Mouse (Mus musculus): ENCODE measurements around the gene Cd151. TPM values are rescaled to one million over a fixed set of nuclear protein-coding genes. Genes with fewer than 3 reads are reported as not detected.

Cd151 gene
- polyA plus RNA-seq, 1 experiment from 2014 or later, result 57.9 TPM

- Histone ChIP-seq H3K36me3 (ENCODE audit: control insufficient read depth, insufficient read depth, low read length) (peaks cover 7% of the 10 kb centered on the region; the same call in 1 of the 2 replicates), H3K4me3 (ENCODE audit: low read depth, low read length) (no peak overlapping the region), H3K4me1 (replicated peaks; ENCODE audit: control insufficient read depth, insufficient read depth, low read length) (peaks cover 14% of the 10 kb centered on the region), H3K4me2 (replicated peaks; ENCODE audit: low read depth, low read length) (no peak overlapping the region), H3K27me3 (ENCODE audit: control insufficient read depth, insufficient read depth, low read length) (peaks cover 13% of the 10 kb centered on the region), H3K9ac (ENCODE audit: low read depth, low read length) (no peak overlapping the region), H3K9me3 (ENCODE audit: control insufficient read depth, low read length) (no peaks in the 10 kb centered on the region), H3K27ac (ENCODE audit: low read depth, low read length) (no peak overlapping the region)
- ATAC-seq (ENCODE audit: low FRiP score), result no peak
- 93% methylated on average over 1 of the region's 1 CpGs for WGBS
- no peak for DNase-seq (ENCODE audit: low spot score)
Measured at GRCm38 (mm10) chr7:141471236-141471635, 4.0 kb downstream of the Cd151 start.

GRCm38 (mm10) chr7:141472226-141472625 is 5.0 kb downstream of the Cd151 start:
- Histone ChIP-seq H3K9me3 (ENCODE audit: control insufficient read depth, low read length) (no peaks in the 10 kb centered on the region), H3K4me3 (ENCODE audit: low read depth, low read length) (no peak overlapping the region), H3K9ac (ENCODE audit: low read depth, low read length) (no peak overlapping the region), H3K36me3 (ENCODE audit: control insufficient read depth, insufficient read depth, low read length) (peaks cover 7% of the 10 kb centered on the region; the same call in 1 of the 2 replicates), H3K27ac (ENCODE audit: low read depth, low read length) (no peak overlapping the region), H3K4me2 (replicated peaks; ENCODE audit: low read depth, low read length) (no peak overlapping the region), H3K27me3 (ENCODE audit: control insufficient read depth, insufficient read depth, low read length) (peaks cover 11% of the 10 kb centered on the region), H3K4me1 (replicated peaks; ENCODE audit: control insufficient read depth, insufficient read depth, low read length) (peaks cover 14% of the 10 kb centered on the region)
- WGBS, result 80% methylated on average over 6 of the region's 6 CpGs
- no peak for ATAC-seq (ENCODE audit: low FRiP score)
- DNase-seq (ENCODE audit: low spot score), result no peak

- Histone ChIP-seq H3K4me2 (replicated peaks; ENCODE audit: low read depth, low read length) (no peak overlapping the region), H3K36me3 (ENCODE audit: control insufficient read depth, insufficient read depth, low read length) (peaks cover 7% of the 10 kb centered on the region; the same call in 1 of the 2 replicates), H3K27me3 (ENCODE audit: control insufficient read depth, insufficient read depth, low read length) (peaks cover 11% of the 10 kb centered on the region), H3K9ac (ENCODE audit: low read depth, low read length) (no peak overlapping the region), H3K4me3 (ENCODE audit: low read depth, low read length) (no peak overlapping the region), H3K27ac (ENCODE audit: low read depth, low read length) (no peak overlapping the region), H3K9me3 (ENCODE audit: control insufficient read depth, low read length) (no peaks in the 10 kb centered on the region), H3K4me1 (replicated peaks; ENCODE audit: control insufficient read depth, insufficient read depth, low read length) (peaks cover 14% of the 10 kb centered on the region)
- 90% methylated on average over 6 of the region's 6 CpGs for WGBS
- DNase-seq (ENCODE audit: low spot score), result no peak
- no peak for ATAC-seq (ENCODE audit: low FRiP score)
Measured at GRCm38 (mm10) chr7:141472763-141473162, 5.6 kb downstream of the Cd151 start.

- Histone ChIP-seq H3K9ac (ENCODE audit: low read depth, low read length) (peak overlapping the region; percentile 84), H3K36me3 (ENCODE audit: control insufficient read depth, insufficient read depth, low read length) (peaks cover 7% of the 10 kb centered on the region; the same call in 1 of the 2 replicates), H3K4me3 (ENCODE audit: low read depth, low read length) (peak overlapping the region; percentile 85), H3K9me3 (ENCODE audit: control insufficient read depth, low read length) (no peaks in the 10 kb centered on the region), H3K27me3 (ENCODE audit: control insufficient read depth, insufficient read depth, low read length) (peaks cover 11% of the 10 kb centered on the region), H3K27ac (ENCODE audit: low read depth, low read length) (no peak overlapping the region), H3K4me2 (replicated peaks; ENCODE audit: low read depth, low read length) (peak overlapping the region; percentile 89), H3K4me1 (replicated peaks; ENCODE audit: control insufficient read depth, insufficient read depth, low read length) (peaks cover 11% of the 10 kb centered on the region)
- DNase-seq (ENCODE audit: low spot score), result no peak
- ATAC-seq (ENCODE audit: low FRiP score), result no peak
- 8% methylated on average over 5 of the region's 5 CpGs for WGBS
Measured at GRCm38 (mm10) chr7:141474160-141474559, 7.0 kb downstream of the Cd151 start.

GRCm38 (mm10) chr7:141475011-141475804 is 8.0 kb downstream of the Cd151 start, which contains the start of the genes Polr2l and Tspan4:
Gene Polr2l, minus strand, starts transcription at chr7:141475132.
Gene Tspan4, plus strand, starts transcription at chr7:141475240.
- Histone ChIP-seq H3K27ac (ENCODE audit: low read depth, low read length) (peak within 1 kb of the TSS; percentile 89), H3K27me3 (ENCODE audit: control insufficient read depth, insufficient read depth, low read length) (peaks cover 11% of the 10 kb centered on the region), H3K4me1 (replicated peaks; ENCODE audit: control insufficient read depth, insufficient read depth, low read length) (peaks cover 5% of the 10 kb centered on the region; the same call in 1 of the 2 replicates), H3K36me3 (ENCODE audit: control insufficient read depth, insufficient read depth, low read length) (peaks cover 5% of the 10 kb centered on the region; the same call in 1 of the 2 replicates), H3K9me3 (ENCODE audit: control insufficient read depth, low read length) (no peaks in the 10 kb centered on the region), H3K4me2 (replicated peaks; ENCODE audit: low read depth, low read length) (peak within 1 kb of the TSS; percentile 89), H3K9ac (ENCODE audit: low read depth, low read length) (peak within 1 kb of the TSS; percentile 84), H3K4me3 (ENCODE audit: low read depth, low read length) (peak within 1 kb of the TSS; percentile 85)
- DNase-seq (ENCODE audit: low spot score) (peak; percentile 89), ATAC-seq (ENCODE audit: low FRiP score) (peak; percentile 78)
- WGBS, result 0% methylated on average over 62 of the region's 87 CpGs

- peaks cover 3% of the 10 kb centered on the region; the same call in 1 of the 2 replicates for H3K36me3 ChIP-seq (ENCODE audit: control insufficient read depth, insufficient read depth, low read length)
- ATAC-seq (ENCODE audit: low FRiP score) (no peak), DNase-seq (ENCODE audit: low spot score) (no peak)
- no peaks in the 10 kb centered on the region for H3K9me3 ChIP-seq (ENCODE audit: control insufficient read depth, low read length)
- no peak overlapping the region for H3K27ac ChIP-seq (ENCODE audit: low read depth, low read length)
- H3K27me3 ChIP-seq (ENCODE audit: control insufficient read depth, insufficient read depth, low read length), result peaks cover 11% of the 10 kb centered on the region
- 1% methylated on average over 12 of the region's 12 CpGs for WGBS
- H3K4me2 ChIP-seq (replicated peaks; ENCODE audit: low read depth, low read length), result peak overlapping the region; percentile 89
- peak overlapping the region; percentile 84 for H3K9ac ChIP-seq (ENCODE audit: low read depth, low read length)
- H3K4me1 ChIP-seq (replicated peaks; ENCODE audit: control insufficient read depth, insufficient read depth, low read length), result peaks cover 5% of the 10 kb centered on the region; the same call in 1 of the 2 replicates
- peak overlapping the region; percentile 85 for H3K4me3 ChIP-seq (ENCODE audit: low read depth, low read length)
Measured at GRCm38 (mm10) chr7:141475805-141476158, 8.6 kb downstream of the Cd151 start.

GRCm38 (mm10) chr7:141476226-141476980 is 9.2 kb downstream of the Cd151 start:
- peaks cover 11% of the 10 kb centered on the region for H3K27me3 ChIP-seq (ENCODE audit: control insufficient read depth, insufficient read depth, low read length)
- H3K9me3 ChIP-seq (ENCODE audit: control insufficient read depth, low read length), result no peaks in the 10 kb centered on the region
- no peak overlapping the region for H3K9ac ChIP-seq (ENCODE audit: low read depth, low read length)
- ATAC-seq (ENCODE audit: low FRiP score) (peak; percentile 31; the same call in 1 of the 2 replicates), DNase-seq (ENCODE audit: low spot score) (peak; percentile 49)
- 11% methylated on average over 15 of the region's 17 CpGs for WGBS
- H3K36me3 ChIP-seq (ENCODE audit: control insufficient read depth, insufficient read depth, low read length), result peaks cover 1% of the 10 kb centered on the region; the same call in 1 of the 2 replicates
- peak overlapping the region; percentile 39; the same call in 1 of the 2 replicates for H3K27ac ChIP-seq (ENCODE audit: low read depth, low read length)
- peaks cover 9% of the 10 kb centered on the region; the same call in 1 of the 2 replicates for H3K4me1 ChIP-seq (replicated peaks; ENCODE audit: control insufficient read depth, insufficient read depth, low read length)
- H3K4me3 ChIP-seq (ENCODE audit: low read depth, low read length), result peak overlapping the region; percentile 85
- H3K4me2 ChIP-seq (replicated peaks; ENCODE audit: low read depth, low read length), result peak overlapping the region; percentile 89

GRCm38 (mm10) chr7:141476981-141477370 is 9.8 kb downstream of the Cd151 start:
- no peaks in the 10 kb centered on the region for H3K36me3 ChIP-seq (ENCODE audit: control insufficient read depth, insufficient read depth, low read length)
- no peak overlapping the region for H3K4me3 ChIP-seq (ENCODE audit: low read depth, low read length)
- peak overlapping the region; percentile 39; the same call in 1 of the 2 replicates for H3K27ac ChIP-seq (ENCODE audit: low read depth, low read length)
- DNase-seq (ENCODE audit: low spot score), result no peak
- peaks cover 11% of the 10 kb centered on the region for H3K27me3 ChIP-seq (ENCODE audit: control insufficient read depth, insufficient read depth, low read length)
- no peak overlapping the region for H3K9ac ChIP-seq (ENCODE audit: low read depth, low read length)
- 17% methylated on average over 7 of the region's 7 CpGs for WGBS
- no peak overlapping the region for H3K4me2 ChIP-seq (replicated peaks; ENCODE audit: low read depth, low read length)
- ATAC-seq (ENCODE audit: low FRiP score), result no peak
- H3K9me3 ChIP-seq (ENCODE audit: control insufficient read depth, low read length), result no peaks in the 10 kb centered on the region
- H3K4me1 ChIP-seq (replicated peaks; ENCODE audit: control insufficient read depth, insufficient read depth, low read length), result peaks cover 9% of the 10 kb centered on the region; the same call in 1 of the 2 replicates

Data from hindbrain, embryonic 11.5 days (tissue).